Mouse (Mus musculus): Measurements from ENCODE around the gene Irs1. TPM values are rescaled to one million over a fixed set of nuclear protein-coding genes. Genes with fewer than 3 reads are reported as not detected.

The Irs1 gene
- total and polyA plus RNA-seq, 3 experiments = not detected

DNA sequence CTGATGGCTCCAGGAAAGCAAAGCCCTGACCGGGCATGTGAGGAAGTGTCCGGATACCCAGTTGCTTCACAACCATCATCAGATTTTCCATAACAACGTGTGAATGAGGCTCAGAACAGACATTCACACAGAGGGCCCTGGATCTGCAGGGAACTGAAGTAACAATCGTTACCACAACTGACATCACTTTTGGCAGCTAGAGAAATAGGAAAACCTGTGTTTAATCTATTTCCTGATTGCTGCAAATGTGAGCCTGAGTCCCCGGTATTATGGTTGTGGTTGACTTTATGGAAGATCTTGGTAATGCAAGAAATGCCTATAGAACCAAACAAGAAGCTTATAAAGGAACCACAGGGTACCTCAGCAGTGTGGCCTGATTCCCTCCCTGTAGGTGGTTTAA lies 46.2 kb downstream of the Irs1 start:
- Histone ChIP-seq H3K27ac (ENCODE audit: control insufficient read depth, low read depth, low read length) (no peak overlapping the region), H3K4me3 (ENCODE audit: control insufficient read depth in 1 of 2, insufficient read depth in 1 of 2, low read depth in 2 of 2, low read length in 2 of 2) (no peak overlapping the region), H3K27me3 (ENCODE audit: control insufficient read depth in 1 of 2, insufficient read depth in 2 of 2, low read length in 2 of 2) (no peaks in the 10 kb centered on the region), H3K4me1 (ENCODE audit: control insufficient read depth in 1 of 2, insufficient read depth in 2 of 2, low read length in 2 of 2) (no peaks in the 10 kb centered on the region), H3K36me3 (ENCODE audit: control insufficient read depth in 1 of 2, insufficient read depth in 2 of 2, low read length in 2 of 2) (no peaks in the 10 kb centered on the region), H3K79me2 (ENCODE audit: control insufficient read depth, insufficient read depth, low read length, poor library complexity) (no peaks in the 10 kb centered on the region), H3K9ac (ENCODE audit: control insufficient read depth, low read depth, low read length, poor library complexity, severe bottlenecking) (no peak overlapping the region), H3K9me3 (replicated peaks; ENCODE audit: insufficient read depth, low read length) (no peaks in the 10 kb centered on the region)
- TF ChIP-seq MAX (IDR thresholded peaks at IDR 0.05; ENCODE audit: low read length) (no peak), MAZ (IDR thresholded peaks at IDR 0.05; ENCODE audit: low read depth, low read length) (no peak), EP300 (IDR thresholded peaks at IDR 0.05; ENCODE audit: low read depth in 1 of 2, low read length in 2 of 2) (no peak), POLR2AphosphoS2 (IDR thresholded peaks at IDR 0.05; ENCODE audit: low read length) (no peak), UBTF (IDR thresholded peaks at IDR 0.05; ENCODE audit: borderline replicate concordance, insufficient read depth, low read depth, low read length) (no peak), NRF1 (IDR thresholded peaks at IDR 0.05; ENCODE audit: insufficient read depth, low read depth, low read length, poor library complexity, severe bottlenecking) (no peak), CTCF (IDR thresholded peaks at IDR 0.05 in 2 of 3, conservative IDR thresholded peaks at IDR 0.05 in 1 of 3; ENCODE audit: control insufficient read depth in 1 of 3, insufficient read depth in 1 of 3, low read depth in 2 of 3, low read length in 3 of 3, poor library complexity in 1 of 3, severe bottlenecking in 1 of 3) (no peak), HCFC1 (IDR thresholded peaks at IDR 0.05; ENCODE audit: low read depth, low read length) (no peak), NELFE (IDR thresholded peaks at IDR 0.05; ENCODE audit: low read depth, low read length) (no peak), GABPA (IDR thresholded peaks at IDR 0.05; ENCODE audit: low read depth, low read length) (no peak), MYB (IDR thresholded peaks at IDR 0.05; ENCODE audit: low read depth, low read length) (no peak), SMC3 (IDR thresholded peaks at IDR 0.05; ENCODE audit: low read depth, low read length) (no peak), MAFK (IDR thresholded peaks at IDR 0.05; ENCODE audit: borderline replicate concordance, low read depth, low read length) (no peak)
- no peak for DNase-seq (ENCODE audit: low read depth, low spot score)

GRCm38 (mm10) chr1:82243260-82243825 lies 47.9 kb downstream of the Irs1 start:
- Histone ChIP-seq H3K9me3 (replicated peaks; ENCODE audit: insufficient read depth, low read length) (no peaks in the 10 kb centered on the region), H3K36me3 (ENCODE audit: control insufficient read depth in 1 of 2, insufficient read depth in 2 of 2, low read length in 2 of 2) (no peaks in the 10 kb centered on the region), H3K27ac (ENCODE audit: control insufficient read depth, low read depth, low read length) (no peak overlapping the region), H3K27me3 (ENCODE audit: control insufficient read depth in 1 of 2, insufficient read depth in 2 of 2, low read length in 2 of 2) (no peaks in the 10 kb centered on the region), H3K9ac (ENCODE audit: control insufficient read depth, low read depth, low read length, poor library complexity, severe bottlenecking) (no peak overlapping the region), H3K4me3 (ENCODE audit: control insufficient read depth in 1 of 2, insufficient read depth in 1 of 2, low read depth in 2 of 2, low read length in 2 of 2) (no peak overlapping the region), H3K79me2 (ENCODE audit: control insufficient read depth, insufficient read depth, low read length, poor library complexity) (no peaks in the 10 kb centered on the region), H3K4me1 (ENCODE audit: control insufficient read depth in 1 of 2, insufficient read depth in 2 of 2, low read length in 2 of 2) (no peaks in the 10 kb centered on the region)
- DNase-seq (ENCODE audit: low read depth, low spot score) = no peak
- TF ChIP-seq ELF1 (IDR thresholded peaks at IDR 0.05; ENCODE audit: low read depth, low read length) (no peak), KAT2A (conservative IDR thresholded peaks at IDR 0.05; ENCODE audit: low read depth, low read length) (no peak), POLR2AphosphoS5 (IDR thresholded peaks at IDR 0.05; ENCODE audit: borderline replicate concordance, low read depth, low read length) (no peak), JUND (IDR thresholded peaks at IDR 0.05; ENCODE audit: low read depth, low read length) (no peak), POLR2A (IDR thresholded peaks at IDR 0.05; ENCODE audit: control insufficient read depth in 1 of 2, insufficient read depth in 1 of 2, low read depth in 1 of 2, low read length in 2 of 2, poor library complexity in 1 of 2) (no peak)

All from MEL (cell line).